Mouse (Mus musculus) MEL (cell line): Measurements from ENCODE around the gene Glce.

Source experiments
- CTCF ChIP-seq, 3 experiments: IDR thresholded peaks in 2 of 3; conservative IDR thresholded peaks in 1 of 3; 2 replicates each; pipeline ENCODE4 v1.5.1; 2011 to 2012; ENCODE audit warnings: low read length in 3 of 3, low read depth in 2 of 3, mild to moderate bottlenecking in 2 of 3, improper control_type of control experiment in 1 of 3, inconsistent platforms in 1 of 3, mixed read lengths in 1 of 3, moderate library complexity in 1 of 3; ENCODE audit not compliant: control insufficient read depth in 1 of 3, insufficient read depth in 1 of 3, poor library complexity in 1 of 3, severe bottlenecking in 1 of 3
- E2F4 ChIP-seq: IDR thresholded peaks from 2 replicates; pipeline ENCODE4 v1.6.1; 2011; ENCODE audit warnings: low read depth, low read length, improper control_type of control experiment, borderline replicate concordance
- EP300 ChIP-seq, 2 experiments: IDR thresholded peaks; 2 replicates each; pipeline ENCODE4 v1.6.1; 2011; ENCODE audit warnings: improper control_type of control experiment in 2 of 2, low read length in 2 of 2, low read depth in 1 of 2, mild to moderate bottlenecking in 1 of 2
- MAFK ChIP-seq: IDR thresholded peaks from 2 replicates; pipeline ENCODE4 v1.6.1; 2011; ENCODE audit warnings: low read depth, mild to moderate bottlenecking, low read length, improper control_type of control experiment, borderline replicate concordance
- MEF2A ChIP-seq: IDR thresholded peaks from 2 replicates; pipeline ENCODE4 v1.6.1; 2014; ENCODE audit warnings: low read depth, mild to moderate bottlenecking, inconsistent platforms, low read length, improper control_type of control experiment; ENCODE audit not compliant: poor library complexity, insufficient replicate concordance, severe bottlenecking; ENCODE audit errors: extremely low read depth
- NRF1 ChIP-seq: IDR thresholded peaks from 2 replicates; pipeline ENCODE4 v1.6.1; 2014; ENCODE audit warnings: low read depth, mild to moderate bottlenecking, inconsistent platforms, low read length, improper control_type of control experiment, moderate library complexity; ENCODE audit not compliant: poor library complexity, insufficient read depth, severe bottlenecking
- ZKSCAN1 ChIP-seq: IDR thresholded peaks from 2 replicates; pipeline ENCODE4 v1.6.1; 2012; ENCODE audit warnings: low read depth, mild to moderate bottlenecking, inconsistent platforms, low read length, improper control_type of control experiment, moderate library complexity

- TF ChIP-seq ZKSCAN1 (no peak), EP300 (IDR thresholded peaks at IDR 0.05; ENCODE audit: low read depth in 1 of 2, low read length in 2 of 2) (0 out of 4 replicates have a peak, but pooled peaks have one; percentile 30 to 38), MEF2A (no peak), E2F4 (no peak), CTCF (IDR thresholded peaks at IDR 0.05 in 2 of 3, conservative IDR thresholded peaks at IDR 0.05 in 1 of 3; ENCODE audit: control insufficient read depth in 1 of 3, insufficient read depth in 1 of 3, low read depth in 2 of 3, low read length in 3 of 3, poor library complexity in 1 of 3, severe bottlenecking in 1 of 3) (no peak), MAFK (no peak), NRF1 (no peak)
Measured at GRCm38 (mm10) chr9:62085548-62085947, 36.9 kb downstream of the Glce start.
